Mouse (Mus musculus) lung, postnatal 0 days (tissue): ENCODE results near the gene Ints13.

ENCODE experiments used
- CTCF ChIP-seq: IDR thresholded peaks from 2 replicates; pipeline ENCODE4 v1.5.1; 2016; ENCODE audit warnings: antibody characterized with exemption, mild to moderate bottlenecking
- EP300 ChIP-seq: IDR thresholded peaks from 2 replicates; pipeline ENCODE4 v1.6.1; 2016; ENCODE audit warnings: antibody characterized with exemption, mild to moderate bottlenecking, control low read depth

GRCm38 (mm10) chr6:146525500-146525899, 52.1 kb downstream of the Ints13 start:
- no peak for TF ChIP-seq CTCF
- no peak for TF ChIP-seq EP300
